Mouse (Mus musculus): ENCODE measurements around the gene Dph1.

DNA sequence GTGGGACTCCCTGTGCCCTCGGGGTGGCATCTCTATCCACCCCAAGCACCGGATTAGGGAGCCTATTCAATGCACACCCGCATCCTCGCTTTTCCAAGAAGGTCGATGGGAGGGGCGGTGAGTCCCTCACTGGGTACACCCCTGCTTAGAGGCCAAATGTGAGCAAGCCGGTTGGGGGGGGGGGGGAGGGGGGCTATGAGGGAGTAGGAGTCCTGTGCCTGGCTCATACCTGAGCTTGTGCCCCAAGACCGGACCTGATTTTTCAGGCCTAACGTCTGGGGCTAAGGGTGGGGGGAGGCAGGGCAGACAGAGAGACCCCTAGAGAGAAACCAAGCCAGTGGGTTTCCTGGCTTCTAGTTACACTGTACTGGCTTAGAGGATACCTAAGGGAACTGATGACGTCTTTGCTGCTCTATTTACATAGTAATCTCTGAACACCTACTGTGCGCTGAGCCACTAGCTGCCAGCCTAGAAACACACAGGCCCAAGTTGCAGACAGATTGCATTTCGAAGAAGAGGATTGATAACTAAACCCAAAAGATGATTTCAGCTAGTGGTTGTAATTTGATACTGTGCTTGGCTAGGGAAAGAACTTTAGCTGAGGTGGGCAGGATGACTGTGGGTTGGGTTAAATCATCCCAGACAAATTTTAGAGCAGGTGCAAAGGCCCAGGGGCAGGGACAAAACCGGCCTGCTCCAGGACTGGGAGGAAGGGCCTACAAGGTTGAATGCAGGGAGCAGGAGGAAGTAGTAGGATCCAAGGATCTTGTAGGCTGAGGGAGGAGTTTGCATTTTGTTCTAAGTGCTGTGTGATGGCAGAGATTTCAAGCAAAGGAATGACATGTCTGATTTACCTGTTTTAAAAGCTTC, 23.3 kb upstream of the Dph1 start:
- TF ChIP-seq CTCF (IDR thresholded peaks at IDR 0.05; ENCODE audit: borderline replicate concordance, insufficient read depth, low read depth, low read length): no peak
- TF ChIP-seq POLR2A (IDR thresholded peaks at IDR 0.05; ENCODE audit: borderline replicate concordance, insufficient read depth, low read length): no peak

Data from cerebellum, adult 2 months (tissue).